Mouse (Mus musculus) 416B (cell line): ENCODE measurements around the gene Tubg2.
A peak's percentile ranks its signal among the peaks of the same experiment; 100 is the strongest.

Experiments used
- DNase-seq: peaks from one replicate; pipeline ENCODE4 v3.0.0; 2011; ENCODE audit warnings: low read depth

The Tubg2 gene

DNA sequence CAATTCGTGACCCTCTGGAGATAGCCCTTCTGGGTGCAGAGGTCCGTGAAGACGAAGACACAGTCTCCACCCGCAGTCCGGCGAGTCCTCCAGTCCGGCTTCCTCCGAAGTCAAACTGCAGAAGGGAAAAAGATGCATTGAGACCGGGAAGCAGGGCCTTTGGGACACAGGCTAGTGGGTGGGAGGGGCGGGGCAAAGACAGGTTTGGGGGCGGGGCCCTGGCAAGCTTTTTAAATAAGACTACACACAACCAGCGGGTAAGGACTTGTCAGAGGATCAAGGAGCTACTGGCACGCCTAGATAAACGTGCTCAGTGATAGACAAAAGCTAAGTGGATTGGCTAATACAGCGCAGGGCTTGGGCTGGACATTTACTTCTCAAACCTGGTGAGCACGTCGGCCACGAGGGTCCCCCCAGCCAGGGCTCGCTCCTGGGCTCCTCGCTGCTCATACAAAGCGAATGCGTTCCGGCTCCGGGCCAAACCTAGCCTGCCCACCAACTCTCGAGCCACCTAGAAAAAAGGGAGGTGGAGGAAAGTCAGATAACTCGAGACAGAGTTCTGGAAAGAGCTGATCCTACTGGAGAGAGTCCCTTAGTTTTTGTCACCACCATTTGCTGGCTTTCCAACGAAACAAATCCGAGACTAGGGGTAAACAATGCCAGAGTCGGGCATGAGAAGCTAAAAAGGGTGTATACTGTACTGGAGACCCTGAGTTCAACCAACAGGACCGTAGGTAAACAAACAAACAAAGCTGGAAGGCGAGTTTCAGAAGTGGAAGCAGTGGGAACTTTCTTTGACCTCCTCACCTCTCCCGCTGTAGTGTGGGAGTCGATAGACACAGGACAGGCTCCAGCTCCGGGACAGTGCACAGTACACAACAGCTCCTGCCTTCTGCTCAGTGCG, 9.2 kb downstream of the Tubg2 start:
- no peak for DNase-seq

- no peak for DNase-seq
Measured at GRCm38 (mm10) chr11:101166357-101166756, 10.7 kb downstream of the Tubg2 start.

GRCm38 (mm10) chr11:101167211-101167962, 11.7 kb downstream of the Tubg2 start:
- peak; percentile 45 for DNase-seq

DNA sequence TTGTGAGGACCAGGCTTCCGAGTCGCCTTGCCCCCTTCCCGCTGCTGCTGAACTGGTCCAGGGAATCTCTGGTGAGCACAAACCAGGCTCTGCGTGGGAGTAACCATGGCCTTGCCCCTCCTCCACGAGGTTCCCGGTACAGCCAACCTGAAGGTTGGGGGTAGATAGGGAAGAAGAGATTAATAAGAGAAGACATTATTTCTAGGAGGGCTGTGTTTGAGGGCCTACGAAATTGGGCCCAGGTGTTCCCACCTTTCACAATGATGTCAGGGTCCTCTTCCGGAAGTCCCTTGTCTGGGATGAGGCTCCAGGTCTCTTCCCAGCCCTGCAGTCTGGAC, 12.2 kb downstream of the Tubg2 start:
- DNase-seq: no peak

GRCm38 (mm10) chr11:101168301-101168980, 12.7 kb downstream of the Tubg2 start:
- peak; percentile 74 for DNase-seq

GRCm38 (mm10) chr11:101169301-101170107, 13.8 kb downstream of the Tubg2 start:
- no peak for DNase-seq

GRCm38 (mm10) chr11:101170354-101170810, 14.7 kb downstream of the Tubg2 start, which contains the start of gene Cntnap1:
Gene Cntnap1, plus strand, starts transcription at chr11:101170523.
- DNase-seq: no peak

DNA sequence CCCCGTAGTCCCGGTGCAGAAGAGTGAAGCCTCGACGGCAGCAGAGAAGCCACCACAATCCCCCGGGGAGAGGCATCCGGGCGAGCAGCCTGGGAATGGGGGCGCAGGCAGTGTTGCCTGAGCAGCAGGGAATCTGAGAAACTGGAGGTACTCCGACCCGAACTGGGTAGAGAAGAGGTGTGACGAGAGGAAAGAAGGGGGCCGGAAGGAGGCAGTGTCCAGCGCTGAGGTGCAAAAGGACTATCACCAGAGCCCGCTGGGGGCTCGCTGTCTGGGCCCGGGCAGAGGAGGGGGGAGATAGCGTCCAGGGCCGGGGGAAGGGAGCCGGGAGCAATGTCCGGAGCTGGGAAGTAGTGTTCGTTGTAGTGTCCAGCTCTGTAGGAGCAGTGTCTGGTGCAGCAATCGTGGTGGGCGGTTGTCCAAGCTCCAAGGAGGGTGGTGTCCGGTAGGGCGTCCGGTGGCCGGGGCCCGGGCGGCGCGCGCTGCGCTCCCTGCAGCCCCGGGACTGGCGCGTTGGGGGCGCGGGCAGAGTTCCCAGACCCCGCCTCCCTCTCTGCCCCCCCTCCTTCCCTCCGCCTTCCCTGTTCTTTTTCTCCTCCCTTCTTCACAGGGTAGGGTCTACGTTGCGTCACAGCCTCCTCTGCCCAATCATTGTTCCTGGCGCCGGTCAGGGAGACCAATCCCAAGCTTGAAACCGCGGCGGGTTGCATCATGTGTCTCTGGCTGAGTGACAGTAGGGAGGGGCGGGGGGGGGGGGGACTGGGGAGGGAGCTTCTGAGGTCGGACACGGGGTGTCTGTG, 15.3 kb downstream of the Tubg2 start, which contains the start of gene Plekhh3:
Gene Plekhh3 (minus strand): TSS at position 541 of the 800 bp plus-strand sequence.
- peak; percentile 99 for DNase-seq

DNA sequence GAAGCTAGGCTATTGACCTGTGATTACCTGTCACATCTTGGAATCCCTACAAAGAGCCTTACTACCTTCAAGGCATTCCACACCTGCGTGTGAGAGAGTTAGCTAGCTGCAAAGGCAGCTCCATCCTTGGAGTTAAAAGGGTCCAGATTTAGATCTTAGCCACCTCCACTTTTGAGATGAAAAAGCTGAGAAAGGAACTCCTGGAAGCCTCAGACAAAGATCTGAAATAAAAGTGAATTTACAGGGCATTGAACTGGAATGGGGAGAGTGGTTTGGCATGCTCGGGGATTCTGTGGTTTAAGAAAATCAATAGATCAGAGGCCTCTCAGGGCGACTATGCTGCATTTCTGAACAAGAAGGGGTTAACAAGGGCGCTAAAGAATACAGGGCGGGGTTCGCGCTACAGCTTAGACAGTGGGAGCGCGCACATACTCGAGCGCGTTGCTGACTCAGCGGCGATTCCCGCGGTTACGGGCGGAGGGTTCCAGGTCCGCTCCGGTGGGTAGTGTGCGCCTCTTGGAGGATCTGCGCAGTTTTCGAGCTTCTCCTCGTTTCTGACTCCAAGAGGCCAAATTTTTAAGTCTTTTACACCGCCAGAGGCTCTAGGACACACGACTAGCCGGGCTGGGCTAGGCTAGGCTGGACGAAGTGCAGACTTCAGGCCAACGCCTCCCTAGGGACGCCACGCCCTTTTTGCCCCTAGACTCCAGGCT, 16.2 kb downstream of the Tubg2 start:
- DNase-seq: peak; percentile 79

DNA sequence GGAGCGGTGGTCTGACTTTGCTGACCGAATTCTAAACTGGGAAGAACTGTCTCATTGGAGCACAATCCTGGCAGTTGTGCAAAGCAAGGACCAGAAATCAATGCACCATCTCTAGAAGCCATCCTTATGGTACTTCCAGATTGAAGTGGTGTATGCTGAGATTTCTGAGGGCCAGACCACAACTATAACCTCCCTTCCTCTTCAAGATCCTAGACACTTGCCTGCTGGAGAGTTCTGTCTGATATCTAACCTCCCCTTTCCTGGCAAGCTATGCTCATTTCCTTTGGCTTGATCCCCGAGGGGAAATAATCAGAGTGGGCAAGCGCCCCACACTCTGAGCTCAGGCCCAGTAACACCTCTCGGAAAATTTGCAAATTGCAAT, 16.7 kb downstream of the Tubg2 start:
- DNase-seq: peak; percentile 92

- DNase-seq: no peak
Measured at GRCm38 (mm10) chr11:101173112-101173511, 17.4 kb downstream of the Tubg2 start.

DNA sequence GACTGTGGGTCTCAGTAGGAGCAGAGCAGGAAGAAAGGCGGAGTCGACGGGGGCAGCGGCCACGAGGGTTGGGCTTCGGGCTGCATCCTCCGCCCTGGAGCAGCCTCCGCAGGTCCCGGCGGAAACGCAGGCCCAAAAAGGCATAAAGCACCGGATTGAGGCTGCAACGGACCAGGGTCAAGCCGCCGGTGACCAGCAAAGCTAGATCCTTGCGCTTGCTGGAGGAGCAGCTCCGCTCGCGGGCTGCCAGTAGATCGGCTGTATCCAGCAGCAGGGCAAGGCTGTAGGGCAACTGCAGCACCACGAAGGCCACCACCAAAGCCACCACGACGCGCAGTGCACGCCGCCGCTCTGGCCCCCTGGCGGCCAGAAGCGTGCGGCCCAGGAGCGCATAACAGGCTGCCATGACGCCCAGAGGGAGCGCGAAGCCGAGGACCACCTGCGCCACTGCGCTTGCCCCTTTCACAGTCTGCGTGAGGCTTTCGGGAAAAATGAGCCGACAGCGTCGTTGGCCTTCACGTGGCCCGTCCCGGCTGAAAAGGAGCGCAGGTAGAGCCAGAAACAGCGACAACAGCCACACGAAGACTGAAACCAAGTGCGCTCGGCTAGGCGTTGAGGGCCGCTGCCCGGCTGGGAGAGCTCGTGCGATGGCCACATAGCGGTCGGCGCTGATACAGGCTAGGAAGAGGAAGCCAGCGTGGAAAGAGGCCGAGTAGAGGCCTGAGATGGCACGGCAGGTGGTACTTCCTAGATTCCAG, 18.1 kb downstream of the Tubg2 start:
- DNase-seq: no peak

DNA sequence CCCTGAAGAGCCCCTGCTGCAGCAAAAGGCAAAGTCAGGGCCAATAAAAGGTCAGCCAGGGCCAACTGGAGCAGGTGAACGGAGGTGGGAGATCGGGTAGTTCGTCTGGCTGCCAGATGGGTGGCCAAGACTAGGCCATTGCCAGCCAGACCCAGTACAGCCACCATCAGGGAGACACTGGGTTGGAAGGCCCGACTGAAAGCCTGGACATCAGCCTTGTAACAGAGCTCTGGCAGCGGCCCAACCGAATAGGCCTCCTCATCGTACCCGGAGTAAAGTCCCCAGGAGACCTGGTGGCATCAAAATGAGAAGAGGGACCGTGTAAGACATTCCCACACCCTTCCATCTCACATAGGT, 18.7 kb downstream of the Tubg2 start:
- no peak for DNase-seq

DNA sequence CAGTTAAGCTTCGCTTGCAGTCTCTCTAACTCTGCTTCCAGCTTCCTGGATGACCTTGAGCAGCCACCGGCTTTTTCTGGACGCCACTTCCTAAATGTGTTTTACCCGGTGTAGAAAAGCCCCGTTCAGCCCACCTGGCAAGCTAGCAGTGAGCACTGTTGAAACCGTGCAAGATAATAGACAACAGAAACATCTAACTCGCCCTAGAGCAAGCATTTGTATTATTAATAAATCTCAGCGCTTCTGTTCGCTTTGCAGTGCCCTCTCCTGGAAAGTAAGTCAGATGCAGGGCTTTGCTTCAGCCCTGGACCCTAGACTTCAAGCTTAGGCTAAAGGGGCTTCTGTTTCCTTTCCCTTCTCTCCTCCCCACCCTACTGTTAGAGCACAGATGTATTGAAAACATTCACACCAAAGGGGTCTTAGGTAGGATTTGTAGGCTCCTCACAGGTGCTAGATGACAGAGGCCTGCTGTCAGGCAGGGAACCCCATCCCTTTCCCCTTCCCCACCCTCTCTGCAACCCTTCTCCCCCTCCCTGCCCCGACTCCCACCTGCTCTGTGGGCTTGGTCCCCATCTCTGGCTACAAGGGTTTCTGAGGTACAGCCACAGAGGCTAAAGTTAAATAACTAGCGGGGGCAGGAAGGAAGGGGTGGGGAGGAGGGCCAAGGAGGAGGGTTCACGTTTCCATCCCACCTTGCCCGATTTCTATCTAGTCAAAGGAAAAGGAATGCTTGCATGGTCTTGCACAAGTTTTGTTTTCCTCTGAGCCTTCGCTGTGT, 19.3 kb downstream of the Tubg2 start, which contains the start of gene Ccr10:
Gene Ccr10 (minus strand): TSS at position 593 of the 778 bp plus-strand sequence.
- DNase-seq: no peak

DNA sequence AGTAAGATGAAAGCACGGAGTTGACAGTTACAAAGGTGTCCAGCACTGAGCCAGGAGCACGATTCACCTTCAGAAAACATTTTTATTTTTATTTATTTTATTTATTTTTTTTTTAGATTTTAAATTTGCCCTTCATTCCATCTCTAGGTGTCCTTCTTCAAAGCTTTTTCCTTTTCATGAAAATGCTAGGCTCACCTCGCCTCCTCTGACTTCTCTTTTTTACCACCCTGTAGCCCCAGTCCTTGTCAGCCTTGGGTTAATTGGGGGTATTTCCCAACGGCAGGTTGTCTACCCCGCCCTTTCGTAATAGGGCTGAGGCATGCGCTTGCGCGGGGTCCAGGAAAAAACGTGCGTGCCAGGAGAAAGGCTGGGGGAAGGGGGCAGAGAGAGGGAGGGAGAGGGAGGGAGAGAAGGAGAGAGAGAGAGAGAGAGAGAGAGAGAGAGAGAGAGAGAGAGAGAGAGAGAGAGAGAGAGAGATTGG, 20.0 kb downstream of the Tubg2 start:
- peak; percentile 44 for DNase-seq

- no peak for DNase-seq
Measured at GRCm38 (mm10) chr11:101176117-101176691, 20.5 kb downstream of the Tubg2 start.

GRCm38 (mm10) chr11:101176933-101177773, 21.4 kb downstream of the Tubg2 start:
- peak; percentile 45 for DNase-seq
